Mouse (Mus musculus): ENCODE data around the gene Kif1b.

The Kif1b gene

GRCm38 (mm10) chr4:149314275-149314837 lies 6.9 kb upstream of the Kif1b start:
- no peak for DNase-seq

- no peak for DNase-seq
Measured at GRCm38 (mm10) chr4:149313558-149314253, 6.2 kb upstream of the Kif1b start.

DNA sequence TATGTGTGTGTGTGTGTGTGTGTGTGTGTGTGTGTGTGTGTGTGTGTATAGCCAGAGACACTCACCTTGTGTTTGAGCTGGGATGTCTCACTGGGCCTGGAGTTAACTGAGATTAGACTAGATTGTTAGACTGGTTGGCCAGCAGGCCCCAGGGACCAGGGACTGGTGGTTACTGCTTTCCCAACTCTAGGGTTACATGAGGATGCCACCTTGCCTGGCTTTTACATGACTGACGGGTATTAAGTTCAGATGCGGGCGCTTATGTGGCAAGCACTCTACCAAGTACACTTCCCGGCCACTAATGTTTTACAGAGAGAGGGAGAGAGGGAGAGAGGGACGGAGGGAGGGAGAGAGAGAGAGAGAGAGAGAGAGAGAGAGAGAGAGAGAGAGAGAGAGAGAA lies 4.5 kb upstream of the Kif1b start:
- no peak for DNase-seq

DNA sequence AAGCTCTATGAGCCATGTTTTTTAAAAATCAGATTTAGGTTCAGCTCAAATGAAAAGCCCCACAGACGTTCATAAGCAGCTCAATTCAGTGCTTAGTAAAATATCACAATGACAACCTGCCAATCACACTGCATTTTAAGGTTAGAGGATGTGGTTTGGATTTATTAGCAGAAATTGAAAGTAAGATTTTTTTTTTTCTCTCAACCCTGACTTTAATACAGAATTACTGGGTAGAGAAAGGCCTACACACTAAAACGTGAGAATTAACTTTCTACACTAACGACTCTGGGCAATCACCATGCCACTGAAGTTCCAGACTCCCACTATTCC lies 963 bp upstream of the Kif1b start:
- DNase-seq = no peak

GRCm38 (mm10) chr4:149306712-149307595 lies 539 bp downstream of the Kif1b start:
- peak; percentile 12 to 22 for DNase-seq

DNA sequence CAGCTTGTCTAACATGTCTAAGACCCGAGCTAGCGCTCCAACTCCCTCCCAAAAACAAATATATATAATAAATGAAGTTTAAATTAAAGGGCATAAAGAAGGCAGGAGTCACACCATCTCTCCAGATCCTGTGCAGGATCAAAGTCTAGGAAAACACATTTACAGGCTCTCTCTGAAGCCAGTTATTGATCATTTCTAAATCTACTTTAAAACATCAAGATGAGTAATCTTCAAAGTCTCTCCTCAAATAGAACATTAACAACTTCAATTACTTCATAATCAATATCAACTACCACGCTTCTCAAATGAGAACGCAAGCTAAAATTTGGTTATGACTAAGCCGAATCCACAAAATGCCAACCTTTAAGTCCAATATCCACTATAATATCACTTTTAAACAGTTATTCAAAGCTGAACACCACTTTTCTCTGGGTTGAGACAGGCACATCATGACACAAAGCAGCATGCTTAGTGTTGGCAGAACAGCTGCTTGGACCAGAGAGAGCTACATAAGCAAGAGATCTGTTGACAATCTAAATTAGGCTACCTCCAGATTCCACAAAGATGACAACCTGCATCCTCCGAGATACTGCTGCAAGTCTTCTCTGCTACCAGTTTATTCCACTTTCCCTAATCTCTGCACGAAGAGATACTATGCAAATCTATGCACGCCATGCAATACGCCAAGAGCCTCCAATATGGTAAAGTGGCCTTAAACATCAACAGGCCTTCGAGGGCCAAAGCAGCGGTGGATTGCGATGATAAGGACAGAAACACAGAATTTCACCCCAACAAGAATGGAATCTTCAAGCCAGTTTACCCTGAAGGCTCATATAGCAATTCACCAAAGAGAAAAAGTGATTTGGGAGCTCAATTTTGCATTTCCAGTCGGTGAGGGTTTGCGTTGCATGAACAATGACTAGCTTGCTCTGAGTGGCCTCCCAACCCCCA lies 1.5 kb downstream of the Kif1b start:
- DNase-seq = no peak

DNA sequence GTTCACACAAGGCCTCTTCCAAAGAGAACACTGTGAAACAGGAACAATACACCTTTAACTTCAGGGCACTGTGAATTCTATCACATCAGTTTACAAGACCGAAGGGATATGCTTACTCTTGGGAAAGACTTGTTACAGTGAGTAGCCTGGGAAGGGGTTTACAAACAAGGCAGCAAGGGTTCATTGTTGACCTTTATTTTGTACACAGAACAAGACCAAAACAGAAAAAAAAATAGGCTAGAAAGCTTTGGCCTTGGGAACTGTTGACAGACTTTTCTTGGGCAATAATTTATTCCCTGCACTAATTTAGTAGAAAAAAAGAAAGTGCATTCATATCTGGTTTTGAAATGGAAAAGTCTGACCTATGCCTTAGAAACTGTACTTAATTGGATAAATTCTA lies 3.0 kb downstream of the Kif1b start:
- DNase-seq = no peak

- DNase-seq = no peak
Measured at GRCm38 (mm10) chr4:149303502-149303901, 4.0 kb downstream of the Kif1b start.

DNA sequence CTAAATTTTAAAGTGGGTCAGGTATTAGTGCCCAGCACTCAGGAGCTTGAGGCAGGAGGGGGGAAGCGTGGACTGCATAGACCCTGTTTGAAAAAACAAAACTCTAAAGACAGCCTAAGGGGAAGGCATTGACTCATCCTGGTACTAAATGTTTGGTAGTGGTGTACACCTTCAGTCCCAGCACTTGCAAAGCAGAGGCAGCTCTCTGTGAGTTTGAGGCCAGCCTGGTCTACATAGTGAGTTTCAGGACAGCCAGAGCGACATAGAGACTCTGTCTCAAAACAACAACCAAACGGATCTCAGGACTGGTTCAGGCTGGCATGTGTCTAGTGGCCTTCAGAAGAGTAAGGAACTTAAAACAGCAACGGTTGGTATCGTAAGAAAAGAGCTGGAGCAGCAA lies 4.7 kb downstream of the Kif1b start:
- no peak for DNase-seq

DNA sequence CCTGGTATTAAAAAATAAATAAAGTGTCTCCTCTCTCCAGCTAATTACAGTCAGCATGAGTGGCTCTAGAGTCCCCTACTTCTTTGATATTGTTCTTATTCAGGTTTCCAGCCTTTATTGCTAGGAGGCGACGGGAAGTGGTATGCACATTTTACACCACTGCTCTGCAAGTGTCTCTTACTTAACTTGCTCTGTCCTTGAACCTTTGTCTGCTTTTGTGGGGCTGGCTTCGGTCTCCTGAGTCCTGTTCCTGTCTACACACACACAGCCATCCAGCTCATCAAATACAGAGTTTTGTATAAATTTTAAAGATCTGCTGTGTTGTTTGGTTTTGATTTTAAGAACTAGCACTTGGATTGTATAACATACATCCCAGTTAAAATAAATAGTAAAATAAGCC lies 5.4 kb downstream of the Kif1b start:
- no peak for DNase-seq

DNA sequence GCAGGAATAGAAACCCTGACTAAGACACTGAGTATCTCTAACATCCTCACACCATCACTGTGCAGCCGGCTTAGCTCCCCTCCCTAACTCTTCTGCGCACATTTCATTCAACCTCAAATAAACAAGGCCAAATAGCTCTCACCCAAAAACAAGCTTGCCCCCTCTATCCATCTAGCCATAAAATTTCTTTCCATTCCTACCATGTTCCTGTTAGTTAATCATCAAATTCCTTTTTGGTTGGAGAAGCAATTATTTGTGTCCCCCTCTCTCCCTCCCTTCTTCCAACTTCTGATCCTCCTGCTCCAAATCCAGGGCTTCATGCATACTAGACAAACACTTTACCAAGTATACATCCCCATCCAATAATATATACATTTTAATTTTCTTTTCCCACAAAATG lies 11.0 kb downstream of the Kif1b start:
- no peak for DNase-seq

GRCm38 (mm10) chr4:149292984-149293383 lies 14.5 kb downstream of the Kif1b start:
- no peak for DNase-seq

DNA sequence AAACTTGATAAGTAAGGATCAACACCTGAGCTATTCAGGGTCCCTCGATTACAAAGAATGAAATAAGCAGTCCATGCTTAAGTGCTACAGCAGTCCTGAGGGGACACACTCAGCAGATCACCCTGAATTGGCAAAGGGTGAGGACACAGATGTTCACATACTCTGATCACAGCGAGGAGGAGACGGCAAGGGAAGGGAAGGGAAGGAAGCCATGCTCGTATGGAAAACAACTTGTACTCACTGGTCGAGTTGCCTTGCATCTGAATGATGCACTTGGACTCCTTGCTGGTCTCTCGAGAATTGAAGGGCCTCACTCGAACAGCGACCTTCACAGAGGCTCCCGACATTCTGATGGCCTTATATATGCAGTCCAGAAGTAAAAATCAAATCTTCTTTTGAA lies 16.4 kb downstream of the Kif1b start:
- DNase-seq = no peak

DNA sequence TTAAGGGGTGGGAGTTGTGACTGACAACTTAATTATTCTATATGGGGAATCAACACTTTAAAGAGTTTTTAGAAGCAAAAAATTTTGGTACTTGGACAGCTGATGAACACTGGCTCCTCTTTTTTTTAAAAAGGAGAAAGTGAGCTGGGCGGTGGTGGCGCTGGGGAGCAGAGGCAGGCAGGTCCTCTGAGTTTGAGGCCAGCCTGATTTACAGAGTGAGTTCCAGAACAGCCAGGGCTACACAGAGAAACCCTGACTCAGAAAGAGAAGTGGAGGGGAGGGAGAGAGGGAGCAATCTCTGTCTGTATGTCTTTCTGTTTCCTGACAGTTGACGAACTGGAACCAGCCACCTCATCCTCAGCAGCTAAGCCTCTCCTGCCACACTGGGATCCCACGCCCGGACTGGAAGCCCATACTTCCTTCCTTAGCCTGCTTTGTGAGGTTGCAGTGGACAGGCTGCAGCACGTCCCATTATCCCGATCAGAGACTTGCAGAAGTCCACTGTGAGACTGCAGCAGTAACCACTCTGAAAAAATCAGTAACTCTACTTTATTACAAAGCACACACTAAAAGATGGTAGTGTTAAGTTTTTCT lies 17.2 kb downstream of the Kif1b start:
- DNase-seq = no peak

DNA sequence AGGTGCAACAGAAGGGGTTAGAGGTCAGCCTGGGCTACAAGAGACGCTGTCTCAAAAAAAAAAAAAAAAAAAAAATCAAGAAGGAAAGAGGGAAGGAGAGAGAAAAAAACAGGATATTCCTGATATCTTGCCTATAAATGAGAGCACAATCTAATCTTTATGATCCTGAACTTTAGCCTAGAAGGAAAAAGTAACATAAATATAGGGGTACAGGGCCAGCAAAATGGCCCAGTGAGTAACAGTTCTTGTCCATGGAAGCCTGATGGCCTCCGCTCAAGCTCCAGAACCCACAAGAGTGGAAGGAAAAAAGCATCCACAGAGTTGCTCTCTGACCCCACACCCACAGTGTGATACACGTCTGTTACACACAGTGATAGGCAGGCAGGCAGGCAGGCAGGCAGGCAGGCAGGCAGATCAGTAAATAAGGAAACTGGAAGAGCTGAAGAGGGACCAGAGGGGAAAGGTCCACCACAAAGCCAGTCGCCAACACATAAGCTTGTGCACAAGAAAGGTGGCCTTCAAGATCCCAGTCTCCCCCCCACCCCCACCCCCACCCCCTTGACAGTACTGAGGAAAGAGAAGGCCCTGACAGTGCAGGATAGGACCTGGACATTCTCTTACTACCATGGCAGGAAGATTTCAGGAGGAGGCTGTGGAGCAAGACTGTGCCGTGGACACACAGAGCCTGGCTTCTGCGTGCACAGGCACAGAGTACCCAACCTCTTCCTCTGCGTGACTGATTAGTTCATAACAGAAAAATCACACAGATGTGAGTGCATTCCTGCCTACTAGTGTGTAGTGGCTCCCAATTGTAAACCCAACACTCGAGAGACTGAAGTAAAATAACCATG lies 21.0 kb downstream of the Kif1b start:
- no peak for DNase-seq

GRCm38 (mm10) chr4:149285691-149286090 lies 21.8 kb downstream of the Kif1b start:
- DNase-seq = no peak

GRCm38 (mm10) chr4:149283018-149283417 lies 24.5 kb downstream of the Kif1b start:
- DNase-seq = no peak

- no peak for DNase-seq
Measured at GRCm38 (mm10) chr4:149282025-149282738, 25.3 kb downstream of the Kif1b start.

GRCm38 (mm10) chr4:149277571-149277970 lies 29.9 kb downstream of the Kif1b start:
- no peak for DNase-seq

DNA sequence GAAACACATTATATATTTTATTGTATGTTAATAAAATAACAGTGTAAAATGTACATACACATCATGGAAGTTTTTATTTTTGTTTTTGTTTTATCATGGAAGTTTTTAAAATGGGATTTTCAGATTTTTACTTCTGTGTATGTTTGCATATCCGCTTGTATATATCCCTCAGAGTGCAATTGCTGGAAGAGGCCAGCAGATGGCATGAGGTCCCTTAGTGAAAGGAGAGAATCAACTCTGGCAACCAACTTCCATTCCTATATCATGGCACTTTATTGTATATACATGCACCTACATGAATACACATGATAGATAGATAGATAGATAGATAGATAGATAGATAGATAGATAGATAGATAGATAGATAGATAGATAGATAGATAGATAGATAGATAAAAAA lies 34.4 kb downstream of the Kif1b start:
- no peak for DNase-seq

DNA sequence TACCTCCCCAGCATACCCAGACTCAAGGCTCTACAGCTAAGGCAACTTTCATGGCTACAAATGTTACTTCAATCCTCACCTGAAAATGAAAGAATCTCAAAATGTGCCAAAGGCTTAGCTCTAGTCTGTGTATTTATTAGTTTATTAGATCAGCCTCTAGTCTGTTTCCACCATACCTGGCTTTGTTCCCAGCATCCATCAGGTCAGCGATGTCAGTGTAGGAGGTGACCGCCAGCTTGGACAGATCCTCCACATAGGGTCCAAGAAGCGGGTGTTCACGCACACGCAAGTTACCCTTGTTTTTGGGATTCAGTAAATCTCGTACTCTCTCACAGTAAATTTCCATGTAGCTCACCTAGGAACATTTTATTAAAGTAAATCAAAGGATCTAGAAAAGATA lies 37.0 kb downstream of the Kif1b start:
- no peak for DNase-seq
